Mouse (Mus musculus) G1E-ER4 (cell line): ENCODE measurements around the gene Wdr49. TPM values are rescaled to one million over a fixed set of nuclear protein-coding genes. Genes with fewer than 3 reads are reported as not detected.

Experiments used
- GATA1 ChIP-seq: IDR thresholded peaks from one replicate; pipeline ENCODE4 v1.8.0; 2012; ENCODE audit warnings: low read length, inconsistent platforms
- polyA plus RNA-seq: library from polyadenylated mRNA; stranded (reverse); fragments of >175 nt; gene quantifications from 2 replicates; pipeline ENCODE4 v1.2.3, GENCODE M21; 2012

Gene Wdr49
- polyA plus RNA-seq, result not detected in 2 replicates

- no peak for TF ChIP-seq GATA1
Measured at GRCm38 (mm10) chr3:75482056-75482455, at the start of gene Wdr49. Gene Wdr49, minus strand, starts transcription at chr3:75482156.

- TF ChIP-seq GATA1, result no peak
Measured at GRCm38 (mm10) chr3:75531074-75531473, 49.1 kb upstream of the Wdr49 start.

- no peak for TF ChIP-seq GATA1
Measured at GRCm38 (mm10) chr3:75522527-75522926, 40.6 kb upstream of the Wdr49 start.

- no peak for TF ChIP-seq GATA1
Measured at GRCm38 (mm10) chr3:75521314-75521713, 39.4 kb upstream of the Wdr49 start.

GRCm38 (mm10) chr3:75517631-75518250, 35.8 kb upstream of the Wdr49 start:
- no peak for TF ChIP-seq GATA1

- TF ChIP-seq GATA1, result no peak
Measured at GRCm38 (mm10) chr3:75498961-75499960, 17.3 kb upstream of the Wdr49 start.

GRCm38 (mm10) chr3:75492913-75493312, 11.0 kb upstream of the Wdr49 start:
- TF ChIP-seq GATA1, result no peak

GRCm38 (mm10) chr3:75475106-75475505, 6.8 kb downstream of the Wdr49 start:
- no peak for TF ChIP-seq GATA1

- no peak for TF ChIP-seq GATA1
Measured at GRCm38 (mm10) chr3:75474657-75475056, 7.3 kb downstream of the Wdr49 start.

GRCm38 (mm10) chr3:75468154-75468553, 13.8 kb downstream of the Wdr49 start:
- TF ChIP-seq GATA1, result no peak

- TF ChIP-seq GATA1, result no peak
Measured at GRCm38 (mm10) chr3:75430564-75431181, 51.3 kb downstream of the Wdr49 start.

- TF ChIP-seq GATA1, result no peak
Measured at GRCm38 (mm10) chr3:75395918-75396317, 86.0 kb downstream of the Wdr49 start.

- no peak for TF ChIP-seq GATA1
Measured at GRCm38 (mm10) chr3:75395121-75395895, 86.6 kb downstream of the Wdr49 start.

- TF ChIP-seq GATA1, result no peak
Measured at GRCm38 (mm10) chr3:75394487-75394886, 87.5 kb downstream of the Wdr49 start.

- TF ChIP-seq GATA1, result no peak
Measured at GRCm38 (mm10) chr3:75381776-75382175, 100.2 kb downstream of the Wdr49 start.

GRCm38 (mm10) chr3:75353972-75354371, 128.0 kb downstream of the Wdr49 start:
- TF ChIP-seq GATA1, result no peak
